Mouse (Mus musculus): ENCODE data around the gene Clcnka.

- no peak for TF ChIP-seq CTCF (IDR thresholded peaks at IDR 0.05; ENCODE audit: borderline replicate concordance, control insufficient read depth, extremely low read depth, insufficient read depth, low read length, poor library complexity)
- TF ChIP-seq POLR2A (IDR thresholded peaks at IDR 0.05; ENCODE audit: control insufficient read depth, extremely low read depth, insufficient read depth, low read length, poor library complexity): no peak
These were observed 37.7 kb downstream of the Clcnka start for GRCm38 (mm10) chr4:141360846-141361245.
